Comparison of ENCODE assay signal across 32 mouse cellular contexts in the genomic region with DNA sequence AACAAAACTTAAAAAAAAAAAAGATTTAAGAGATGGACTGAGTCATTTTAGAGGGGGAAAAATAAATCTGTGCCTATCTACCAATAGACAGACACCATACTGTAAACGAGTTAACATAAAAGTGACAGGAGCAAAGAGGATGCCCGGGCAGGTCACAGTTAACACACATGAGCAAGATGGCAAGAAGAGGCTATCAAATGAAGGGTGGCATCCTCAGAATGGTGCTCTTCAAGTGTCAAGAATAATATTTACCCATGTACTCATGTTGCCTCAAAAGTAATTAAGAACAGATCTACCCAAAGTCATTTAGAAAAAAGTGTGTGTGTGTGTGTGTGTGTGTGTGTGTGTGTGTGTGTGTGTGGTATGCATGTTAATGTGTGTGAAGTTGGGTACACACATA.
"Had no signal": no experiment of that assay in that cellular context is flagged by ENCODE, and none has a peak within 500 bp of the region (broad histone marks: within the 10 kb centered on the region; RNA-seq: fewer than 3 reads in every experiment).

No protein-coding gene starts in this region.

- H3K9ac ChIP-seq: limb, embryonic 12.5 days; limb, embryonic 13.5 days; limb, embryonic 15.5 days; liver, embryonic 12.5 days; liver, embryonic 13.5 days; liver, embryonic 14.5 days; liver, embryonic 15.5 days; liver, postnatal 0 days; lung, embryonic 14.5 days; lung, embryonic 15.5 days; midbrain, embryonic 12.5 days; midbrain, embryonic 13.5 days; midbrain, embryonic 15.5 days; neural tube, embryonic 12.5 days had no signal

- H3K4me3 ChIP-seq: limb, embryonic 10.5 days; limb, embryonic 12.5 days; limb, embryonic 13.5 days; limb, embryonic 15.5 days; liver, embryonic 12.5 days; liver, embryonic 13.5 days; liver, embryonic 15.5 days; lung, embryonic 15.5 days; megakaryocyte, embryonic 14.5 days; midbrain, embryonic 10.5 days; midbrain, embryonic 12.5 days; midbrain, embryonic 13.5 days; midbrain, embryonic 15.5 days; myocyte; neural tube, embryonic 12.5 days had no signal

- H3K36me3 ChIP-seq: limb, embryonic 10.5 days; limb, embryonic 12.5 days; limb, embryonic 13.5 days; limb, embryonic 15.5 days; liver, embryonic 12.5 days; liver, embryonic 13.5 days; liver, embryonic 15.5 days; lung, embryonic 15.5 days; midbrain, embryonic 10.5 days; midbrain, embryonic 12.5 days; midbrain, embryonic 13.5 days; midbrain, embryonic 15.5 days; neural tube, embryonic 12.5 days had no signal

- H3K4me2 ChIP-seq: limb, embryonic 12.5 days; limb, embryonic 13.5 days; limb, embryonic 15.5 days; liver, embryonic 11.5 days; liver, embryonic 12.5 days; liver, embryonic 13.5 days; liver, embryonic 15.5 days; lung, embryonic 14.5 days; lung, embryonic 15.5 days; midbrain, embryonic 11.5 days; midbrain, embryonic 12.5 days; midbrain, embryonic 13.5 days; midbrain, embryonic 15.5 days; neural tube, embryonic 12.5 days had no signal

- H3K27me3 ChIP-seq: limb, embryonic 12.5 days; limb, embryonic 13.5 days; limb, embryonic 15.5 days; liver, embryonic 12.5 days; liver, embryonic 13.5 days; liver, embryonic 15.5 days; lung, embryonic 15.5 days; megakaryocyte, embryonic 14.5 days; midbrain, embryonic 12.5 days; midbrain, embryonic 13.5 days; midbrain, embryonic 15.5 days; neural tube, embryonic 12.5 days had no signal

- H3K27ac ChIP-seq: limb, embryonic 10.5 days; limb, embryonic 12.5 days; limb, embryonic 13.5 days; limb, embryonic 15.5 days; liver, embryonic 12.5 days; liver, embryonic 13.5 days; liver, embryonic 14.5 days; liver, embryonic 15.5 days; lung, embryonic 15.5 days; macrophage; midbrain, embryonic 10.5 days; midbrain, embryonic 12.5 days; midbrain, embryonic 13.5 days; midbrain, embryonic 15.5 days; neural tube, embryonic 12.5 days had no signal

- DNase-seq: left cerebral cortex, postnatal 4 days; liver; liver, embryonic 13.5 days; liver, postnatal 0 days; lung, adult 18-20 months; lung, adult 2 months; lung, embryonic 14.5 days; lung, postnatal 10 days; lung, postnatal 14 days; lung, postnatal 36 days; lung, postnatal 4 days; midbrain, embryonic 14.5 days had no signal

- H3K9me3 ChIP-seq: limb, embryonic 10.5 days; limb, embryonic 12.5 days; limb, embryonic 13.5 days; limb, embryonic 15.5 days; liver, embryonic 12.5 days; liver, embryonic 13.5 days; liver, embryonic 15.5 days; lung, embryonic 15.5 days; megakaryocyte, embryonic 14.5 days; midbrain, embryonic 10.5 days; midbrain, embryonic 12.5 days; midbrain, embryonic 13.5 days; midbrain, embryonic 15.5 days; neural tube, embryonic 12.5 days had no signal

- H3K4me1 ChIP-seq: limb, embryonic 10.5 days; limb, embryonic 12.5 days; limb, embryonic 13.5 days; limb, embryonic 15.5 days; liver, embryonic 12.5 days; liver, embryonic 13.5 days; liver, embryonic 15.5 days; lung, embryonic 15.5 days; megakaryocyte, embryonic 14.5 days; midbrain, embryonic 10.5 days; midbrain, embryonic 12.5 days; midbrain, embryonic 13.5 days; midbrain, embryonic 15.5 days; neural tube, embryonic 12.5 days had no signal

- ATAC-seq: liver, embryonic 12.5 days; liver, postnatal 0 days; lung, postnatal 0 days; midbrain, embryonic 13.5 days; midbrain, embryonic 15.5 days; midbrain, embryonic 16.5 days had no signal
